Comparison of ENCODE assay signal across 9 mouse cellular contexts in the genomic region with DNA sequence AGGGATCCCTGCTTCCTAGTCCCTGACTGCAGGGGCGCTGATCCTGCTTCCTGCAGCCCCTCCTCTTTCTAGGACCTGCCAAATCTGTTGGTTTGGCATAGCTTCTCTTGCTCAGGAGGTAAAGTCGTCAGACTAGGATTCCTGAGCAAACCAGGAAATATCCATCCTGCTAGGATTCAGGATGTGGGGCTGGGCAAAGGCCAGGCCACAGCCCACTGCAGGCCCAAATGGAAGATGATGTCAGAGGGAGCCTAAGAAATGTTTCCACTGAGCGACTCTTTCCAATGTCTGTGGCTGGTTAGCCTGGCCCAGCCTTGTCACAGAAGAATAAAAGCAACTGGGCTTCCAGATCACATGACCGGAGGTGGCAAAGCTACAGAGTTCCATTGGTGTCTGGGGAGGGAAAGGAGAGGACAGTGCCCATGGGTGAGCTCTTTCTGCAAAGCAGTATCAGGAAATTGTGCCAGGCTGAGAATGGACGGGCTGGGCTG. TPM values are rescaled to one million over a fixed set of nuclear protein-coding genes. Genes with fewer than 3 reads are reported as not detected.
A peak's percentile ranks its signal among the peaks of the same experiment; 100 is the strongest.
DNase-seq lines count a peak whose midpoint lies in the region; ATAC-seq and TF ChIP-seq lines count a peak whose summit lies in the region.
"Had no signal": no experiment of that assay in that cellular context is flagged by ENCODE, and none has a peak within 500 bp of the region (broad histone marks: within the 10 kb centered on the region; RNA-seq: fewer than 3 reads in every experiment).

No protein-coding gene starts in this region.

- 0 out of 2 replicates have a peak overlapping the region, but pooled peaks have one; percentile 11 for H3K9ac ChIP-seq in embryonic facial prominence, embryonic 13.5 days
- no peak overlapping the region for H3K9ac ChIP-seq in neural tube, embryonic 15.5 days (replicated peaks)

- no peak overlapping the region for H3ac ChIP-seq in myocyte (ENCODE audit: control insufficient read depth, insufficient read length)

- 42% methylated on average over 5 of the region's 5 CpGs for WGBS in embryonic facial prominence, embryonic 13.5 days
- 50% methylated on average over 5 of the region's 5 CpGs for WGBS in neural tube, embryonic 15.5 days

- H3K4me3 ChIP-seq in embryonic facial prominence, embryonic 13.5 days = no peak overlapping the region
- H3K4me3 ChIP-seq in myocyte = no peak overlapping the region
- no peak overlapping the region for H3K4me3 ChIP-seq in neural tube, embryonic 15.5 days (replicated peaks)

- no peak for ATAC-seq in embryonic facial prominence, embryonic 13.5 days (ENCODE audit: insufficient number of reproducible peaks, insufficient read depth, low FRiP score, low TSS enrichment, low read depth)
- ATAC-seq in neural tube, embryonic 15.5 days (ENCODE audit: low FRiP score) = no peak
- no peak for ATAC-seq in monocyte, adult 5-6 weeks (replicated peaks; ENCODE audit: insufficient number of reproducible peaks, low FRiP score, low TSS enrichment, poor library complexity, severe bottlenecking)

- peaks cover 25% of the 10 kb centered on the region for H3K4me1 ChIP-seq in embryonic facial prominence, embryonic 13.5 days
- peaks cover 14% of the 10 kb centered on the region for H3K4me1 ChIP-seq in neural tube, embryonic 15.5 days

- H3K4me2 ChIP-seq in embryonic facial prominence, embryonic 13.5 days = no peak overlapping the region
- peak overlapping the region; percentile 72 for H3K4me2 ChIP-seq in myocyte (ENCODE audit: low read depth)
- no peak overlapping the region for H3K4me2 ChIP-seq in neural tube, embryonic 15.5 days

- peak; percentile 26 for TF ChIP-seq POLR2A in myocyte (IDR thresholded peaks at IDR 0.05; ENCODE audit: insufficient read length, low read depth)

- H3K27ac ChIP-seq in embryonic facial prominence, embryonic 13.5 days = peak overlapping the region; percentile 76
- no peak overlapping the region for H3K27ac ChIP-seq in neural tube, embryonic 15.5 days (replicated peaks)
- H3K27ac ChIP-seq: macrophage had no signal

- no peaks in the 10 kb centered on the region for H3K79me2 ChIP-seq in myocyte (ENCODE audit: control insufficient read depth, insufficient read depth)

- H3K9me3 ChIP-seq in embryonic facial prominence, embryonic 13.5 days = no peaks in the 10 kb centered on the region
- H3K9me3 ChIP-seq in neural tube, embryonic 15.5 days (replicated peaks) = no peaks in the 10 kb centered on the region

- H3K27me3 ChIP-seq in embryonic facial prominence, embryonic 13.5 days = no peaks in the 10 kb centered on the region
- no peaks in the 10 kb centered on the region for H3K27me3 ChIP-seq in myocyte (ENCODE audit: control insufficient read depth, insufficient read depth, insufficient read length)
- 0 out of 2 replicates have a peak, but pooled peaks cover 3% of the 10 kb centered on the region for H3K27me3 ChIP-seq in neural tube, embryonic 15.5 days (replicated peaks)

- no peaks in the 10 kb centered on the region for H3K36me3 ChIP-seq in embryonic facial prominence, embryonic 13.5 days
- no peaks in the 10 kb centered on the region for H3K36me3 ChIP-seq in myocyte (ENCODE audit: control insufficient read depth, insufficient read depth)
- H3K36me3 ChIP-seq in neural tube, embryonic 15.5 days = no peaks in the 10 kb centered on the region

- DNase-seq in kidney, adult 18-20 months = peak; percentile 13
- no peak for DNase-seq in kidney, adult 11 months
- peak; percentile 72 for DNase-seq in heart, postnatal 4 days
- DNase-seq in layer of hippocampus, adult 8-10 months (ENCODE audit: low spot score in 2 of 2) = no peak

TF ChIP-seq in myocyte, 11 proteins besides CTCF, POLR2A, EP300 and RAD21:
- TF ChIP-seq USF1 (IDR thresholded peaks at IDR 0.05; ENCODE audit: low read depth) (peak; percentile 93), SRF (IDR thresholded peaks at IDR 0.05; ENCODE audit: control insufficient read depth, insufficient read length, low read depth) (no peak), MAX (IDR thresholded peaks at IDR 0.05; ENCODE audit: low read depth) (no peak), CEBPB (IDR thresholded peaks at IDR 0.05; ENCODE audit: insufficient read depth, poor library complexity, severe bottlenecking) (0 out of 2 replicates have a peak, but pooled peaks have one; percentile 1), TCF3 (IDR thresholded peaks at IDR 0.05; ENCODE audit: insufficient read length, low read depth) (no peak), MYOG (IDR thresholded peaks at IDR 0.05; ENCODE audit: control insufficient read depth in 1 of 3, insufficient read depth in 1 of 3, insufficient read length in 2 of 3, low read depth in 2 of 3) (peak in 1 of 3 experiments; percentile 14)

RNA-seq across cellular contexts. Expression of gene Sphk1, which starts 7.0 kb away (rescaled TPM):
- polyA plus RNA-seq in embryonic facial prominence, embryonic 13.5 days (2015; fragmentation: Nextera tagmentation; extraction: Ambion mirVana) = 5.0 and 6.1 TPM in 2 replicates
- total RNA-seq in heart, postnatal 4 days (2021) = 1 to 10 TPM; 4.6 to 5.1 TPM
- 24.5 TPM for polyA plus RNA-seq in myocyte (2012; fragmentation: generic; extraction: Trizol)
- 2.8 and 4.5 TPM in 2 replicates for polyA plus RNA-seq in neural tube, embryonic 15.5 days (2015; fragmentation: Nextera tagmentation; extraction: Ambion mirVana)
- not detected in 3 replicates for total RNA-seq in monocyte, adult 5-6 weeks (2017)
- total RNA-seq in layer of hippocampus, adult 8-10 months (2022) = 1 to 10 TPM; 2.8 to 3.6 (median 2.9) TPM

RNA-seq across cellular contexts. Expression of gene Prpsap1, which starts 29.7 kb away (rescaled TPM):
- 186 and 193 TPM in 2 replicates for polyA plus RNA-seq in embryonic facial prominence, embryonic 13.5 days (2015; fragmentation: Nextera tagmentation; extraction: Ambion mirVana)
- total RNA-seq in heart, postnatal 4 days (2021) = 10 to 100 TPM; 53.6 to 55.5 TPM
- polyA plus RNA-seq in myocyte (2012; fragmentation: generic; extraction: Trizol) = 78.2 TPM
- polyA plus RNA-seq in neural tube, embryonic 15.5 days (2015; fragmentation: Nextera tagmentation; extraction: Ambion mirVana) = 173 and 184 TPM in 2 replicates
- 18.0 to 45.7 TPM (median 45.0 TPM) in 3 replicates for total RNA-seq in monocyte, adult 5-6 weeks (2017)
- 100 to 1,000 TPM in 1 of 4 experiments, 10 to 100 TPM in 3; 83.2 to 104 (median 89.6) TPM for total RNA-seq in layer of hippocampus, adult 8-10 months (2022)

RNA-seq across cellular contexts. Expression of gene Ube2o, which starts 57.5 kb away (rescaled TPM):
- polyA plus RNA-seq in embryonic facial prominence, embryonic 13.5 days (2015; fragmentation: Nextera tagmentation; extraction: Ambion mirVana) = 9.7 and 11.5 TPM in 2 replicates
- total RNA-seq in heart, postnatal 4 days (2021) = 10 to 100 TPM; 29.1 to 33.8 TPM
- polyA plus RNA-seq in myocyte (2012; fragmentation: generic; extraction: Trizol) = 27.1 TPM
- polyA plus RNA-seq in neural tube, embryonic 15.5 days (2015; fragmentation: Nextera tagmentation; extraction: Ambion mirVana) = 19.2 and 32.4 TPM in 2 replicates
- 16.3 to 21.9 TPM (median 19.8 TPM) in 3 replicates for total RNA-seq in monocyte, adult 5-6 weeks (2017)
- 100 to 1,000 TPM in 1 of 4 experiments, 10 to 100 TPM in 3; 96.8 to 110 (median 98.8) TPM for total RNA-seq in layer of hippocampus, adult 8-10 months (2022)

RNA-seq across cellular contexts. Expression of gene Qrich2, which starts 57.7 kb away (rescaled TPM):
- 0.19 and 0.55 TPM in 2 replicates for polyA plus RNA-seq in embryonic facial prominence, embryonic 13.5 days (2015; fragmentation: Nextera tagmentation; extraction: Ambion mirVana)
- total RNA-seq in heart, postnatal 4 days (2021) = under 1 TPM in 1 of 2 experiments, not detected in 1; 0.05 TPM
- not detected for polyA plus RNA-seq in myocyte (2012; fragmentation: generic; extraction: Trizol)
- polyA plus RNA-seq in neural tube, embryonic 15.5 days (2015; fragmentation: Nextera tagmentation; extraction: Ambion mirVana) = 0.15 TPM in 1 of 2 replicates, not detected in the other
- 0.85 to 0.95 TPM in 2 of 3 replicates, not detected in the other for total RNA-seq in monocyte, adult 5-6 weeks (2017)
- under 1 TPM in 1 of 4 experiments, not detected in 3; 0.14 TPM for total RNA-seq in layer of hippocampus, adult 8-10 months (2022)
- polyA plus RNA-seq: macrophage had no signal

Comparison
In these comparisons a context has a peak if more than half of its experiments do, and no peak if none do; other contexts are left out.
1. DNase-seq: peak in kidney, adult 18-20 months (single experiment) and heart, postnatal 4 days (single experiment); none in kidney, adult 11 months (single experiment) and layer of hippocampus, adult 8-10 months (0 of 2).